Comparison of ENCODE assay signal across 8 mouse cellular contexts in genomic region chr1:135944526-135945259, GRCm38 (mm10). TPM values are rescaled to one million over a fixed set of nuclear protein-coding genes. Genes with fewer than 3 reads are reported as not detected.
DNase-seq lines count a peak whose midpoint lies in the region; ATAC-seq lines count a peak whose summit lies in the region.

No protein-coding gene starts in this region.

- H3K9me3 ChIP-seq in limb, embryonic 10.5 days (replicated peaks) = no peaks in the 10 kb centered on the region
- no peaks in the 10 kb centered on the region for H3K9me3 ChIP-seq in midbrain, embryonic 16.5 days (replicated peaks; ENCODE audit: control insufficient read depth, low read length, poor library complexity, severe bottlenecking)

- ATAC-seq in granulocyte monocyte progenitor cell, adult 5-6 weeks (replicated peaks; ENCODE audit: poor library complexity, severe bottlenecking) = peak; percentile 82
- ATAC-seq in midbrain, embryonic 16.5 days = peak; percentile 81

- no peaks in the 10 kb centered on the region for H3K36me3 ChIP-seq in limb, embryonic 10.5 days
- no peaks in the 10 kb centered on the region for H3K36me3 ChIP-seq in midbrain, embryonic 16.5 days (ENCODE audit: control insufficient read depth, insufficient read depth, low read length)

- WGBS in limb, embryonic 10.5 days = 46% methylated on average over 12 of the region's 12 CpGs
- WGBS in midbrain, embryonic 16.5 days = 43% methylated on average over 12 of the region's 12 CpGs

- peaks cover 36% of the 10 kb centered on the region for H3K27me3 ChIP-seq in limb, embryonic 10.5 days (ENCODE audit: low read depth, poor library complexity, severe bottlenecking)
- no peaks in the 10 kb centered on the region for H3K27me3 ChIP-seq in midbrain, embryonic 16.5 days (ENCODE audit: control insufficient read depth, insufficient read depth, low read depth, low read length)

- no peak overlapping the region; the same call in 1 of the 2 replicates for H3K9ac ChIP-seq in midbrain, embryonic 16.5 days (ENCODE audit: low read depth, low read length)

- 0 out of 2 replicates have a peak, but pooled peaks cover 6% of the 10 kb centered on the region for H3K4me1 ChIP-seq in limb, embryonic 10.5 days
- no peaks in the 10 kb centered on the region for H3K4me1 ChIP-seq in midbrain, embryonic 16.5 days (ENCODE audit: control insufficient read depth, insufficient read depth, low read length)

- peak; percentile 95 for DNase-seq in 3T3-L1 (ENCODE audit: low read depth, low spot score)
- DNase-seq in adrenal gland, postnatal 14 days = peak; percentile 91
- peak; percentile 78 for DNase-seq in embryo, embryonic 9.5 days (ENCODE audit: extremely low spot score)
- peak; percentile 63 for DNase-seq in kidney, adult 18-20 months
- DNase-seq in limb, embryonic 10.5 days (ENCODE audit: low spot score) = peak; percentile 80
- DNase-seq in spleen, postnatal 36 days (ENCODE audit: low spot score in 2 of 2) = peak; percentile 64 to 77

- no peak overlapping the region for H3K4me3 ChIP-seq in limb, embryonic 10.5 days
- H3K4me3 ChIP-seq in midbrain, embryonic 16.5 days (ENCODE audit: low read depth, low read length) = no peak overlapping the region

- peak overlapping the region; percentile 33; the same call in 1 of the 2 replicates for H3K4me2 ChIP-seq in midbrain, embryonic 16.5 days (ENCODE audit: low read length)

- H3K27ac ChIP-seq in limb, embryonic 10.5 days = no peak overlapping the region
- H3K27ac ChIP-seq in midbrain, embryonic 16.5 days (ENCODE audit: low read length) = no peak overlapping the region

RNA-seq across cellular contexts. Expression of gene Pkp1, which starts 25.7 kb away (rescaled TPM):
- total RNA-seq in adrenal gland, postnatal 14 days (2021) = not detected in 2 replicates
- total RNA-seq in granulocyte monocyte progenitor cell, adult 5-6 weeks (2014; fragmentation: Nextera tagmentation) = not detected in 2 replicates
- total RNA-seq in granulocyte monocyte progenitor cell, adult 5-6 weeks (2017) = not detected in 2 replicates
- 0.30 and 0.63 TPM in 2 replicates for polyA plus RNA-seq in limb, embryonic 10.5 days (2016; fragmentation: Nextera tagmentation; extraction: Ambion mirVana)
- 0.06 TPM in 1 of 2 replicates, not detected in the other for polyA plus RNA-seq in midbrain, embryonic 16.5 days (2015; fragmentation: Nextera tagmentation; extraction: Ambion mirVana)
